Mouse (Mus musculus): Measurements from ENCODE around the gene Uts2. TPM values are rescaled to one million over a fixed set of nuclear protein-coding genes. Genes with fewer than 3 reads are reported as not detected.

Gene Uts2
- total RNA-seq (2021): not detected
- long read RNA-seq, experiment 1: 0 reads
- long read RNA-seq, experiment 2: 0 reads

- no peak for DNase-seq
- intact Hi-C loops (cut with DNase I): no loop called here
Observed at GRCm38 (mm10) chr4:150996797-150997196, at the start of gene Uts2. TSS of gene Uts2 (plus strand) at chr4:150997097.

- intact Hi-C loops (cut with DNase I): no loop called here
- DNase-seq: no peak
Observed at GRCm38 (mm10) chr4:150950972-150951371, 45.9 kb upstream of the Uts2 start.

- peak in 1 of 2 experiments; percentile 4 for DNase-seq
- intact Hi-C loops (cut with DNase I): no loop called here
Observed at GRCm38 (mm10) chr4:150956369-150957105, 40.4 kb upstream of the Uts2 start.

- intact Hi-C loops (cut with DNase I): no loop called here
- DNase-seq: no peak
Observed at GRCm38 (mm10) chr4:150957106-150957458, 39.8 kb upstream of the Uts2 start.

- no peak for DNase-seq
- intact Hi-C loops (cut with DNase I): no loop called here
Observed at GRCm38 (mm10) chr4:150958536-150958935, 38.4 kb upstream of the Uts2 start.

GRCm38 (mm10) chr4:150962231-150962630, 34.7 kb upstream of the Uts2 start:
- intact Hi-C loops (cut with DNase I): no loop called here
- peak; percentile 10 to 39 for DNase-seq

- intact Hi-C loops (cut with DNase I): no loop called here
- peak in 1 of 2 experiments; percentile 10 for DNase-seq
Observed at GRCm38 (mm10) chr4:150963711-150964110, 33.2 kb upstream of the Uts2 start.

- intact Hi-C loops (cut with DNase I): loop anchor here (1.0 to 5.0 kb wide), 2 partner anchors 177 to 309 kb away; no protein-coding TSS in a partner anchor
- DNase-seq: peak; percentile 83 to 92
Observed at GRCm38 (mm10) chr4:150964635-150965554, 32.0 kb upstream of the Uts2 start.

- no peak for DNase-seq
- intact Hi-C loops (cut with DNase I): loop anchor here (1.0 to 5.0 kb wide), 2 partner anchors 177 to 309 kb away; no protein-coding TSS in a partner anchor
Observed at GRCm38 (mm10) chr4:150965555-150965951, 31.3 kb upstream of the Uts2 start.

- DNase-seq: peak; percentile 49 to 78
- intact Hi-C loops (cut with DNase I): loop anchor here (2.0 to 5.0 kb wide), 2 partner anchors 104 to 176 kb away; no protein-coding TSS in a partner anchor
Observed at GRCm38 (mm10) chr4:150966556-150966955, 30.3 kb upstream of the Uts2 start.

- DNase-seq: no peak
- intact Hi-C loops (cut with DNase I): loop anchor here (5.0 kb wide), 1 partner anchor 173 kb away; no protein-coding TSS in a partner anchor
Observed at GRCm38 (mm10) chr4:150968956-150969355, 27.9 kb upstream of the Uts2 start.

- intact Hi-C loops (cut with DNase I): no loop called here
- no peak for DNase-seq
Observed at GRCm38 (mm10) chr4:150973264-150973663, 23.6 kb upstream of the Uts2 start.

GRCm38 (mm10) chr4:150975145-150975544, 21.8 kb upstream of the Uts2 start:
- intact Hi-C loops (cut with DNase I): no loop called here
- DNase-seq: no peak

GRCm38 (mm10) chr4:150978156-150978910, 18.6 kb upstream of the Uts2 start:
- DNase-seq: no peak
- intact Hi-C loops (cut with DNase I): no loop called here

GRCm38 (mm10) chr4:150979455-150979854, 17.4 kb upstream of the Uts2 start:
- no peak for DNase-seq
- intact Hi-C loops (cut with DNase I): no loop called here

GRCm38 (mm10) chr4:150980153-150980552, 16.7 kb upstream of the Uts2 start:
- no peak for DNase-seq
- intact Hi-C loops (cut with DNase I): no loop called here

GRCm38 (mm10) chr4:150990148-150990547, 6.7 kb upstream of the Uts2 start:
- intact Hi-C loops (cut with DNase I): no loop called here
- peak in 1 of 2 experiments; percentile 18 for DNase-seq

- no peak for DNase-seq
- intact Hi-C loops (cut with DNase I): no loop called here
Observed at GRCm38 (mm10) chr4:150998626-150999025, 1.7 kb downstream of the Uts2 start.

- intact Hi-C loops (cut with DNase I): no loop called here
- no peak for DNase-seq
Observed at GRCm38 (mm10) chr4:151001397-151001796, 4.5 kb downstream of the Uts2 start.

GRCm38 (mm10) chr4:151005656-151006318, 8.9 kb downstream of the Uts2 start:
- intact Hi-C loops (cut with DNase I): no loop called here
- DNase-seq: no peak
